ENCODE assay signal across 8 mouse cellular contexts in the genomic region with DNA sequence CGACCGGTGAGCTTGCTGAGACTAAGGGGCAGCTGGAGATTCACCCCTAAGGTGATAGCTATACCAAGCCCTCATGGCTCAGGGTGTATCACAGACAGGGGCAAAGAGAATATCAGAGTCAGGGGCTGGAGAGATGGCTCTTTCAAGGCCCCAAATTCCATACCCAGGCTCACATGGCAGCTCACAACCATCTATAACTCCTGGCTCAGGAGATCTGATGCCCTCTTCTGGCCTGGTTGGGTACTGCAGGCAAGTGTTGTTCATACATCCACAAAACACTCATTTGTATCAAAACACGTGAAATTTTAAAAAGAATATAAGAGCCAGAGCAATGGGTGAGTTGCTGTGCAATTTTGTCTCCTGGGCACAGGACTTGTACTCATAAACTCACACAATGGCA. TPM values are rescaled to one million over a fixed set of nuclear protein-coding genes. Genes with fewer than 3 reads are reported as not detected.
DNase-seq lines count a peak whose midpoint lies in the region; ATAC-seq and TF ChIP-seq lines count a peak whose summit lies in the region.

No protein-coding gene starts in this region.

- no peak for TF ChIP-seq POLR2A in heart, adult 2 months (IDR thresholded peaks at IDR 0.05; ENCODE audit: insufficient read depth, low read depth, low read length)
- TF ChIP-seq POLR2A in testis, adult 2 months (IDR thresholded peaks at IDR 0.05; ENCODE audit: control insufficient read depth, low read depth, low read length), result no peak

- no peaks in the 10 kb centered on the region for H3K36me3 ChIP-seq in heart, adult 2 months (ENCODE audit: control insufficient read depth, insufficient read depth, low read length)
- no peaks in the 10 kb centered on the region for H3K36me3 ChIP-seq in heart, embryonic 10.5 days
- H3K36me3 ChIP-seq in testis, adult 2 months (ENCODE audit: control insufficient read depth, insufficient read depth, low read length), result no peaks in the 10 kb centered on the region
- no peaks in the 10 kb centered on the region for H3K36me3 ChIP-seq in forebrain, embryonic 13.5 days (ENCODE audit: poor library complexity, severe bottlenecking)

- H3K79me2 ChIP-seq in heart, adult 2 months (replicated peaks; ENCODE audit: control insufficient read depth, insufficient read depth, low read length), result no peaks in the 10 kb centered on the region

- no peak for ATAC-seq in forebrain, embryonic 13.5 days

- no peak overlapping the region for H3K9ac ChIP-seq in heart, adult 2 months (ENCODE audit: low read depth, low read length)
- H3K9ac ChIP-seq in forebrain, embryonic 13.5 days, result no peak overlapping the region

- H3K9me3 ChIP-seq in heart, embryonic 10.5 days, result no peaks in the 10 kb centered on the region
- no peaks in the 10 kb centered on the region for H3K9me3 ChIP-seq in forebrain, embryonic 13.5 days (replicated peaks)

- DNase-seq in heart, adult 2 months, result no peak
- no peak for DNase-seq in heart, embryonic 10.5 days (ENCODE audit: low spot score)
- no peak for DNase-seq in testis, postnatal 14 days (ENCODE audit: low spot score)
- peak; percentile 40 for DNase-seq in embryo, embryonic 11 days
- peak; percentile 14 for DNase-seq in lung, postnatal 14 days
- no peak for DNase-seq in layer of hippocampus, adult 9-11 months

- no peaks in the 10 kb centered on the region for H3K4me1 ChIP-seq in heart, adult 2 months (ENCODE audit: control insufficient read depth, insufficient read depth, low read length)
- H3K4me1 ChIP-seq in heart, embryonic 10.5 days, result peaks cover 6% of the 10 kb centered on the region; the same call in 1 of the 2 replicates
- H3K4me1 ChIP-seq in testis, adult 2 months (ENCODE audit: control insufficient read depth, insufficient read depth, low read length), result no peaks in the 10 kb centered on the region
- peaks cover 8% of the 10 kb centered on the region for H3K4me1 ChIP-seq in forebrain, embryonic 13.5 days

- TF ChIP-seq EP300 in heart, adult 2 months (IDR thresholded peaks at IDR 0.05; ENCODE audit: insufficient read depth, low read depth, low read length), result no peak

- H3K4me3 ChIP-seq in heart, adult 2 months, result no peak overlapping the region
- no peak overlapping the region for H3K4me3 ChIP-seq in heart, embryonic 10.5 days
- H3K4me3 ChIP-seq in testis, adult 2 months (ENCODE audit: control insufficient read depth, low read depth, low read length), result no peak overlapping the region
- no peak overlapping the region for H3K4me3 ChIP-seq in forebrain, embryonic 13.5 days

- 80% methylated on average over 3 of the region's 3 CpGs for WGBS in heart, adult 2 months
- WGBS in heart, embryonic 10.5 days, result 81% methylated on average over 3 of the region's 3 CpGs
- 85% methylated on average over 3 of the region's 3 CpGs for WGBS in forebrain, embryonic 13.5 days

- no peaks in the 10 kb centered on the region for H3K27me3 ChIP-seq in heart, adult 2 months (ENCODE audit: control insufficient read depth, insufficient read depth, low read length)
- H3K27me3 ChIP-seq in heart, embryonic 10.5 days (ENCODE audit: insufficient read depth, poor library complexity, severe bottlenecking), result no peaks in the 10 kb centered on the region
- no peaks in the 10 kb centered on the region for H3K27me3 ChIP-seq in testis, adult 2 months (ENCODE audit: control insufficient read depth, insufficient read depth, low read length)
- H3K27me3 ChIP-seq in forebrain, embryonic 13.5 days, result no peaks in the 10 kb centered on the region

- peak; percentile 69 for TF ChIP-seq CTCF in heart, adult 2 months (IDR thresholded peaks at IDR 0.05)
- TF ChIP-seq CTCF in testis, adult 2 months (IDR thresholded peaks at IDR 0.05; ENCODE audit: control insufficient read depth, insufficient read depth, insufficient replicate concordance, low read depth, low read length), result peak; percentile 58; the same call in 1 of the 2 replicates

- intact Hi-C loops in heart, adult 2 months (cut with DNase I), result loop anchor here (10.0 kb wide), 1 partner anchor 342 kb away; no protein-coding TSS in a partner anchor

- H3K27ac ChIP-seq in heart, adult 2 months, result no peak overlapping the region
- no peak overlapping the region for H3K27ac ChIP-seq in heart, embryonic 10.5 days
- no peak overlapping the region for H3K27ac ChIP-seq in testis, adult 2 months (ENCODE audit: control insufficient read depth, insufficient read depth, low read depth, low read length)
- no peak overlapping the region for H3K27ac ChIP-seq in forebrain, embryonic 13.5 days

- no peak overlapping the region for H3K4me2 ChIP-seq in forebrain, embryonic 13.5 days

RNA-seq across cellular contexts. Expression of a gene that starts 17.3 kb away (rescaled TPM):
- total RNA-seq in heart, adult 2 months (2021), result 1 to 10 TPM; 2.6 to 4.0 TPM
- 2.6 and 4.7 TPM in 2 replicates for polyA plus RNA-seq in heart, adult 2 months (2012; rRNA removed)
- 2.7 and 16.9 TPM in 2 replicates for polyA plus RNA-seq in heart, embryonic 10.5 days (2016; fragmentation: Nextera tagmentation; extraction: Ambion mirVana)
- polyA plus RNA-seq in testis, adult 2 months (2012; rRNA removed), result 10.7 and 11.5 TPM in 2 replicates
- polyA plus RNA-seq in forebrain, embryonic 13.5 days (2015; fragmentation: Nextera tagmentation; extraction: Ambion mirVana), result 33.6 and 36.4 TPM in 2 replicates

Comparison
In these comparisons a context has a peak if more than half of its experiments do, and no peak if none do; other contexts are left out.
1. DNase-seq: peak in embryo, embryonic 11 days (single experiment) and lung, postnatal 14 days (single experiment); none in heart, adult 2 months (0 of 2), heart, embryonic 10.5 days (single experiment), testis, postnatal 14 days (single experiment) and layer of hippocampus, adult 9-11 months (single experiment).